Mouse (Mus musculus) bone marrow, adult 2 months (tissue): ENCODE results near the gene Vasp.

Source experiments
- CTCF ChIP-seq: fragments of 200-500 bp; IDR thresholded peaks from 2 replicates; pipeline ENCODE4 v1.5.1; 2011; ENCODE audit warnings: low read length, control low read depth; ENCODE audit not compliant: control insufficient read depth, insufficient read depth
- POLR2A ChIP-seq: fragments of 200-500 bp; IDR thresholded peaks from 2 replicates; pipeline ENCODE4 v1.6.1; 2011; ENCODE audit warnings: low read depth, mild to moderate bottlenecking, control low read depth, low read length, borderline replicate concordance; ENCODE audit not compliant: control insufficient read depth

DNA sequence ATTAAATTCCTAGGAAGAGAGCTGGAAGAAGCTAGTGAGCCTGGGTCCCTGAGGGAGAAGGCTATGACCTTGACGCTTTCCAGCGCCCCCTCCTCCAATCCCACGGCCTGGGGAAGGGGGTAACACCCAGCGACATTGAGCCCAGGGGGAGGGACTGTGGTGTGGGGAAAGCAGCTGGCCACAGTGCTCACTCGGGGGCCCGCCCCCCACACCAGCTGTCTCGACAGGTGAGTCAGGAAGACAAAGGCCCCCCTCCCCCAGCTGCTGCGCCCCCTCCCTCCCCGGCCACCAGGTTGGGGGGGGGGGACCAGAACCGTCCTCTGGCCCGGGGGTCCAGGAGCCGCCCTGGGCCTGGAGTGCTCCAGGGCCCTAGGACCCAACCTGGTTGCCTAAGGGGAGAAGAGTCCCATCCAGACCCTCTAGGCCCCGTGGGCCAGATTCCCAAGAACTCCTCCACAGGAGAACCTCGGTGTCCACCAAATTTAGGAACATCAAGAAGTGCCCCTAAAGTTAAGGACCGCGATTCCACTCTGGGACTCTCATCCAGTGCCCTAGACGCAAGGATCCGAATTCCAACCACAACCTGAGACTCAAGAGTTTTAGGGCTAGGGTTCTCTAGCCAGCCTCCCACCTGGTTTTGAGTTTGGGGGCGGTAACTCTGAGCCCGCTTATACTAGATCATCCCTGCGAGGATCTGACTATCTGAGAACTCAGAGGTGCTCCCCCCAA is 944 bp downstream of the Vasp start:
- TF ChIP-seq POLR2A (no peak), CTCF (no peak)
